Mouse (Mus musculus) layer of hippocampus, adult 9-11 months (tissue): ENCODE results near the gene Msi1.
A peak's percentile ranks its signal among the peaks of the same experiment; 100 is the strongest.

ENCODE experiments used
- DNase-seq: peaks from one replicate; pipeline ENCODE4 v3.0.0; 2022

The Msi1 gene

DNA sequence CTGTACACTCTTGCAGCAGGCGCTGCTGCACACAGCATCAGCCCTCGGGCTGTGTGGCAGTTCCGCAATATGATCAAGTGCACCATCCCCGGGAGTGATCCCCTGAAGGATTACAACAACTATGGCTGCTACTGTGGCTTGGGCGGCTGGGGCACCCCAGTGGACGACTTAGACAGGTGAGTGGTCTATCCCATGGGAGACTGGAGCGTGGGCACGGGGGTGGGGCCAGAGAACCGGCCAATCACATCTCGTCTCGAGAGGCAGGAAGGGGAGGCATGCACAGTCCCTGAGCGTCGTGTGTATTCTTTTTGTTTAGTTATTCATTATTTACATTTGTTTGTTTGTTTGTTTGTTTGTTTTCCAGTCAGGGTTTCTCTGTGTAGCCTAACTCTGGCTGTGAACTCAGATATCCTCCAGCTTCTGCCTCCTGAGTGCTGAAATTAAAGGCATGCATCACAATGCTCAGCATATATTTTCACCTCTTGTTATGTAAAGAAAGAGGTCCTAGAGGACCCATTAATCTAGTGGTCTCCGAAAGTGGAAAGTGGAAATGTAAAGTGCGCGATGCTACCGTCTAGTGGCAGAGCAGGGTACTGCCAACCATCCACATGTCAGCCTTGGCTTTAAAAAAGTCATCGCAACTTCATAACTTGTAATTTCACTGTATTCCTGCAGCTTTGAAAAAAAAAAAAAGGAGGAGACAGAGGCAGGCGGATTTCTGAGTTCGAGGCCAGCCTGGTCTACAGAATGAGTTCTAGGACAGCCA lies 41.5 kb downstream of the Msi1 start:
- no peak for DNase-seq

DNA sequence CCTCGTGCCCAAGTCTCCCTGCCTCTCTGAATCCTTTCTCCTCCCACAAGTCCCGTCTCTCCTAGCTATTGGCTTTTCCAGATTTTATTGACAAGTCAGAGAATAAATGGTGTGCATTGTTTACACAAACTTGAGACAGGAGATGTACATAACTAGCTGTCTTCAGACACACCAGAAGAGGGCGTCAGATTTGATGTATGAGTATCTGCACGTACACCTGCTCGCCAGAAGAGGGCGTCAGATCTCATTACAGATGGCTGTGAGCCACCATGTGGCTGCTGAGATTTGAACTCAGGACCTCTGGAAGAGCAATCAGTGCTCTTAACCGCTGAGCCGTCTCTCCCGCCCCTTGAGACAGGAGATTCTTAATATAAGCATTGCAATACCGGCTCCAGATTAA lies 43.8 kb downstream of the Msi1 start:
- no peak for DNase-seq

DNA sequence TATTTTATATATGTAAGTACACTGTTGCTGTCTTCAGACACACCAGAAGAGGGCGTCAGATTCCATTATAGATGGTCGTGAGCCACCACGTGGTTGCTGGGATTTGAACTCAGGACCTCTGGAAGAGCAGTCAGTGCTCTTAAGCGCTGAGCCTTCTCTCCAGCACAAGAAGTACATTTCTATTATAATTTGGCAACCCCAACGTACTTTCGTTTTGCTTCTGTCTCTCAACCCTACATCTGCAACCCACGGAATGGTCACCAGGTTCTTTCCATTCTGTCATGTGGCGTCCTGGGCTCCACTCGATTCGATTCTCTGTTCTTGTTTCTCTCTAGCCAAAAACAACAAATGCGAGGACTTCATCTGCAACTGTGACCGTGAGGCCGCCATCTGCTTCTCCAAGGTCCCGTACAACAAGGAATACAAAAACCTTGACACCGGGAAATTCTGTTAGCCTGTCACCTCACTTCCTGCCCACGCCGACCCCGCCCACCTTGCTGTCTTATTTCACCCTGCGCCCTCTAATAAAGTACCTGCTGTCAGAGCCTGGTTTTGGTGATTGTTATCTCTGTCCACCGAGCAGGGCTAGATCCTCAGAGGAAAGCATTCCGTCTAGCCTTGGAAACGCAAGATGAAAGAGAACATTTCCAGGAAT lies 44.9 kb downstream of the Msi1 start:
- DNase-seq = no peak

DNA sequence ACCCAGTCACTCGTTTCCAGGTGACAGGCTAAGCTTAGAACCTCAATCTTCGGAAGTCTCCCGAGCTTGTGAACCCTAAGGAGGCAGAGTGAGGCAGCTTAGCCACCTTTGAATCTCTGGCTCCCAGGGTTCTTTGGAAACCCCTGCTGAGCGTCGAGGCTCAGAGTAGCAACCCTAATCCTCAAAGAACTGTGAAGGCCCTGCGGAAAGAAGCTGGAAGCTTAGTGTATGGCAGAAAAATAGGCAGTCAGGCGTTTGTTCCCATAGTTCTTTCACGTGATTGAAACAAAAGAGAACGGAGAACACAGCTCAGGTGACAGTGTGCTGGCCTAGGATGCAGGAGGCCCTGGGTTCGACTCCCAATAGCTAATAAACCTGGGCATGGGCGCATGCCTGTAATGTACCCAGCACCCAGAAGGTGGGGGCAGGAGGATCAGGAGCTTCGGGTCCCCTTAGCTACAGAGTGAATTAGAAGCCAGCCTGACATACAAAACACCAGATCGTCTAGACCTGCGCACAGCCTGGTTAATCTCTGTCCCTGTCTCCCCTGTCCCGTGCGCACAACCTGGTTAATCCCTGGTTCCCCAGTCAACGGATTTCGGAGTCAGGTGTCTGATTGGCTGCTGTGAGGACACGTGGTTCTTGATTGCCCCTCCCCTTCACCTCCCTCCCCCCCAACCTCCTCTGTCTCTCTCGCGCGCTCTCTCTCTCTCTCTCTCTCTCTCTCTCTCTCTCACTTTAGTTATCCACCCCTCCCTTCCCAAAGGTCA lies 46.1 kb downstream of the Msi1 start:
- DNase-seq = peak; percentile 48

DNA sequence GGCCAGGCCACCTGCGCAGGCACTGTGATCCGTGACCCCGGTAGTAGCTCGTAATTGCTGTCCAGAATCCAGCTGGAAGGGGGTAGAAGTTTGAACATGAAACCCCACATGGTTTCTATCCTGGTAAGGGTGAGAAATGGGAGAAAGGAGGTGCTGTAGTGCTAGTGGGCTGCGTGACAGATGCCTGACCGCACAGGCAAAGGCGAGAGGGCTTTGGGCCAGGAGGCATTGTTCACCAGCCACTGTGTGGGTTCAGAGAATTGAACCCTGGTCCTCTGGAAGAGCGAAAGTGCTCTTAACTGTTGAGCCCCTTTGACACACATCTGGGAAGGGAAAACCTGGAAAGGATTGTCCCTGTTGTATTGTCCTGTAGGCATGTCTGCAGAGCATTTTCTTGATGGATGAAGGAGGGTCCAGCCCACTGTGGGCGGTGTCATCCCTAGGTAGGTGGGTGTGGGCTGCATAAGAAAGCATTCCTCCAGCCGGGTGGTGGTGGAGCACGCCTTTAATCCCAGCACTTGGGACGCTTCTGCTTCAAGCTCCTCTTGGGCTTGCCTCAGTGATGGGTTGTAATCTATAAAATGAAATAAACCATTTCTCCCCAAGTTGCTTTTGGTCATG lies 46.8 kb downstream of the Msi1 start:
- DNase-seq = no peak

DNA sequence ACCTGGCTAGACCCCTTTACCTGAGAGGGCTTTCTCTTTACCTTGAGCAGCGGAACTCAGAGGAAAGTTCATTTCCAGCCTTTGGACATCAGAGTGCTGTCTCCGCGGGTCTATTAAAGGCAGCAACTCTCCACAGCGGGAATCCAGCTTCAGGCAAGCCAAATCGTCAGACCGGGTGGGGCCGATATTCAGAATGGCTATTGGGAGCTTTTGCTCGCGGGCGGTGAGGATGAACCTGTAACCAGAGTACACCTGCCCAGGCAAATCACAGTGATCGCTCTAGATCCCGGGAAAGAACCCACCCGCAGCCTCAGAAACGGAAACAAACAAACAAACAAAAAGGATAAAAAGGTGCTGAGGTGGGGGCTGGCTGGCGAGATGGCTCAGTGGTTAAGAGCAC lies 50.2 kb downstream of the Msi1 start:
- DNase-seq = no peak

DNA sequence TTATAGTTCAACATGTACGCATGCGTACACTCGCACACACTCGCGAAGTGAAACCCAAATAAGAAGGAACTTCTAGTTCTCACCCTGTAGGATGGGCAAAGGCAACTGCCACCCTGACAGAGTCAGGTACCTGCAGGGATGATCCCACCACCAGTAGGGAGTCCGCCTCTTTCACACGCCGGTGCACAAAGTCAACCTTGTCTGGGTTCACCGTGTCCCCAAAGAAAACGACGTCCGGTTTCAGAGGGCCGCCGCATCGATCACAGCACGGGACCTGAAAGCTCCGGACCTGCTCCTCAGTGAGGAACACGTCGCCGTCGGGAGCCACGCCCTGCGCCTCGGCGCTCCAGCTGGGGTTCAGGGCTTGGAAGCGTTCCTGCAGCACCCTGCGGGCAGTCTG lies 50.7 kb downstream of the Msi1 start:
- DNase-seq = no peak

DNA sequence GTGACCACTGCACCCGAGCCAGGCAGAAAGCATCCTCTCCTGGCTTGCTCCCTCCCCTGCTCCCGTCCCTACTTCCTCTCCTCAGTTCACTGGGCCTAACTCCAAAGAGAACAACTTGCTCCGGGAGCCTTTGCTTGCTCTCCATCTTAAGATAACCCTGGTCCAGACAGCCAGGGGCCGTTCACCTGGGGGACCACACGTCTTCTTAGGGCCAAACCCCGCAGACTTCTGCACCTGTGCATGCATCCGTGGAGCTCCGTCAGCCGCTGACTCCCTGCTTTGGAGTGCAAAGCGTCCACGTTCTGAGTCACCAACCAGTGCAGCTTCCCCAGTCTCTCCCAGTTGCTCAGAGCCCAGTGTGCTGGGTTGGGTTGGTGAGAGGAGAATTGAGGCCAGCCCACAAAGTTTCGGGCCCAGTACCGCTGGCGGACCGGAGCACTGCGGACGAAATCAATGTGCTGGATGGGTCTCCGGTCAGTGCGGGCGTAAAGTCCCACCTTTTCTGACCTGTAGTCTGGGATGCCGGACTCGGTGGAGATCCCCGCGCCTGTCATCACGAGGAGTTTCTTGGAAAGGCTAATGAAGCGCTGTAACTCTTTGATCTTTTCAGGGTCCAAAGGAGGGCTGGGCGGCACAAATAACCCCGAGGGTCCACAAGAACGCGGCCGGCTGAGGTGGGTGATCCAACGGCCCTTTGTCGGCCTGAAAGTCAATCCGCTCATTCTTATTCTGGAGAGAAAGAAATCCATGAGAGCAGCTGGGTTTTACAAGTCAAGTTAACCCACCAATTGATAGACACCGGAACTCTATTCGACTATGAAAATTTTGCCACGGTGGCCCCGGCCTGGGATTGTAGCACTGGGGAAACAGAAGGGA lies 53.2 kb downstream of the Msi1 start:
- no peak for DNase-seq

DNA sequence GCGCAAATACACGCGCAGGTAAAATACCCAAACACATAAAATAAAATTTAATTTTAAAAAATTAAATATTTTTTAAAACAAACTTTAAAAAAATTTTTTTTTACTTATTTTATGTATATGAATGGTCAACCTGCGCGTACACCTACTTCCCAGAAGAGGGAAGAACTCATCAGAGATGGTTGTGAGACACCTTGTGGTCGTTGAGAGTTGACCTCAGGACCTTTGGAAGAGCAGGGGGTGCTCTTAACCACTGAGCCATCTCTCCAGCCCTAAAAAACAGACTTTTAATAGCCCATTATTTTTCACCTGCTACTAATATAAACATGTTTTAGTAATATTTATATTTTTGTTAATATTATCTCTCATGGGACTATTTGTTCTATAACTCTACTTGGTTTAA lies 54.0 kb downstream of the Msi1 start:
- DNase-seq = no peak

DNA sequence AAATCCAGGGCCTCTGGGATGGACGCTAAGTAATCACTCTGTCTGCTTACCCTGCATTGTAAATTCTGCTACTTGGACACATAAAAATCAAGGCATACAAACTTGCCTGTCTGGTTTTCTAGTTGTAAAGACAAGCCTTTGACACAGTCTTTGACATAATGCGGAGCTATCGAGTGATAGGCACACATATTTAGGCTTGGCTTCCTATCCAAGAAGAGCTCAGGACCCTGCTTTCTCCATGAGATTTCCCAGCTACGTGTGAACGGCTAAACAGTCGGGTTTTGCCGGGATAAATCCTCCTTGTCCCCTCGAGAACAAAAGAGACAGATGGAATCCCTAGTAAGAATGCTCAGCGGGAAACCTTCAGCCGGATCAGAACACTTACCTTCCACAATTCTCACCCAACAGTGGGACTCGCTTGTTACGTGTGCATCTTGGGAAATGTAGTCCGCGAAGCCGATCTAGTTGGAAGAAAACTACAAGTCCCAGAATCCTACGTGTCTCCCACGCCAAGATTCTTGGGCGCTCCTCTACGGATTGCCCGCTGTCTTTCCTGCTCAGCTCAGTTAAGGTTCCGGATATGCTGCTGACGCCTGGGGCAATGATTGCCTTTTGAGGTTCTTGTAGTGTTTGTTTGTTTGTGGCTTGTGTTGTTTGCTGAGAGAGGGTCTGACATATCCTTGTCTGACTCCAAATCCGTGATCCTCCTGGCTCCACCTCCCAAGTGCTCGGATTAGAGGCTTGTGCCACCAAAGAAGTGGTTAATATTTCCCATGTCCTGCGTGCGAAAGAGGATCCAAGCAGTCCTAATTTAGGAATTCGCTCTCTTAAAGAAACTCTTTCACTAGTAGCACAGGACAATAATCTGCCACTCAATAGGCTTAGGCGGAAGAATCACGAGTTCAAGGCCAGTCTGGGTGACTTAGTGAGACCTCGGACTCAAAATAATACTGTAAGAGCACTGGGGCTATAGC lies 54.8 kb downstream of the Msi1 start, which contains the start of gene Sirt4:
Gene Sirt4 (minus strand): TSS at position 779 of the 974 bp plus-strand sequence.
- DNase-seq = peak; percentile 94

DNA sequence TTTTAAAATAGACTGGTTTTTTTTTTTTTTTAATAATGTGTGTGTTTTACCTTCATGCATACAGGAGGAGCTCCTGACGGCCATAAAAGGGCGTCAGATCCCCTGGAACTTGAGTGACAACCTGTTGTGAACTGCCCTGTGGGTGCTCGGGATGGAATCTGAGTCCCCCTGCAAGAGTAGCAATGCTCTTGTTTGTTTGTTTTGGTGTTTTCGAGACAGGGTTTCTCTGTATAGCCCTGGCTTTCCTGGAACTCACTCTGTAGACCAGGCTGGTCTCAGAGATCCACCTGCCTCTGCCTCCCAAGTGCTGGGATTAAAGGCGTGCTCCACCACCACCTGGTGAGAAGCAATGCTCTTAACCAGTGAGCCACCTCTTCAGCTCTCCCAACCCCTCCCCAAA lies 55.6 kb downstream of the Msi1 start:
- no peak for DNase-seq

DNA sequence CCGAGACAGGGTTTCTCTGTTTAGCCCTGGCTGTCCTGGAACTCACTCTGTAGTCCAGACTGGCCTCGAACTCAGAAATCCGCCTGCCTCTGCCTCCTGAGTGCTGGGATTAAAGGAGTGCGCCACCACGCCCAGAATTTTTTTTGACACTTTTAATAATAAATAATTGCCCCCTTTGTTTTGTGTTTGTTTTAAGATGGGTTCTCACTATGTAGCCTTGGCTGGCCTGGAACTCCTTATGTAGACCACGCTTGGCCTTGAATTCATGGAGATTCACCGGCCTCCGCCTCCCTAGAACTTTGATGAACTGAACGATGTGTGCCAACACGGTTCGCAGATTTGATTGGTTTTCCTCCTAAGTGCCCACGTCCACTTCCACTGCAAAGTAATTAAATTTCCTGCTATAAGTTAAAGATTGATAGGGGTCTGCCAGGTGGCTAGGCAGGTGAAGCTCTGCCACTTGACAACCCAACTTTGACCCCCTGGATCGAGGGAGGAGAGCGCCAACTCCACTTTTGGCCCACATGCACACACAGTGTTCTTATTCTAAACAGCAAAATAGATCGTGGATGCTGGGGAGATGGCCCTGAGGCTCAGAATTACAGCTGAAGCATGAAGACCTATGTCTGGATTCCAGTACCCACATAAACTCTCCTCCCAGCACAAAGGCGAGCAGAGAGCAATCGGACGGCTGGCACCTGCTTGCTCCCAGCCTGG lies 56.2 kb downstream of the Msi1 start:
- no peak for DNase-seq

DNA sequence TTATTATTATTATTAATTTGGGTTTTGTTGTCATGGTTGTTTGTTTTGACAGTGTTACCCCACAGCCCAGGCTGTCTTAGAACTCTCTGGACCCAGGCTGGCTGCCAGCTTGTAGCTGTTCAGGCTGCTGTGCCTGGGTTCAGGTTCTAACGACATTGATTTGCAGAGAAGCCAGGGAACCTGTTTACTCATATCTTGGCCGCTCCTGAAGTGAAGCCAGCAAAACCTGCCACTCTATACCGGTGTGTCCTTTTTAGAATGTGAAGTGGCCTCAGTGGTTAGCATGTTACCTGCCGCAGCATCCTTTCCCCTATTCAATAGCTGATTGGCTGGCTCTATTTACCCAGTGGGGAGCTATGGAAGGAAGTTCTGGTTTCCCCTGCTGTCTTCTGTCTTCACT lies 57.3 kb downstream of the Msi1 start:
- DNase-seq = no peak

DNA sequence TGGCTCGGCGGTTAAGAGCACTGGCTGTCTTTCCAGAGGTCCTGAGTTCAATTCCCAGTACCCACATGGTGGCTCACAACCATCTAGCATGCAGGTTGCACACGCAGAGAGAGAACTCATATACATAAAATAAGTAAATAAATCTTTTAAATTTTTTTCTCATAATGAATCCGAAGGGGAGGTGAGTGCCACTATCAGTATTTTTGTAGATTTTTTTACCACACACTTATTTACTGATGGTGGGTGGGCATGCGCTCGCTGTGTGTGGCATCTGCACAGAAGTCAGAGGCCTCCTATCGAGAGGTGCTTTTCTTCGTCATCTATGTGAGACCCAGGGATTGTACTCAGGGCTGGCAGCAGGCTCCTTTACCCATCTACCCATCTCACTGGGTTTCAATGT lies 58.0 kb downstream of the Msi1 start:
- no peak for DNase-seq

DNA sequence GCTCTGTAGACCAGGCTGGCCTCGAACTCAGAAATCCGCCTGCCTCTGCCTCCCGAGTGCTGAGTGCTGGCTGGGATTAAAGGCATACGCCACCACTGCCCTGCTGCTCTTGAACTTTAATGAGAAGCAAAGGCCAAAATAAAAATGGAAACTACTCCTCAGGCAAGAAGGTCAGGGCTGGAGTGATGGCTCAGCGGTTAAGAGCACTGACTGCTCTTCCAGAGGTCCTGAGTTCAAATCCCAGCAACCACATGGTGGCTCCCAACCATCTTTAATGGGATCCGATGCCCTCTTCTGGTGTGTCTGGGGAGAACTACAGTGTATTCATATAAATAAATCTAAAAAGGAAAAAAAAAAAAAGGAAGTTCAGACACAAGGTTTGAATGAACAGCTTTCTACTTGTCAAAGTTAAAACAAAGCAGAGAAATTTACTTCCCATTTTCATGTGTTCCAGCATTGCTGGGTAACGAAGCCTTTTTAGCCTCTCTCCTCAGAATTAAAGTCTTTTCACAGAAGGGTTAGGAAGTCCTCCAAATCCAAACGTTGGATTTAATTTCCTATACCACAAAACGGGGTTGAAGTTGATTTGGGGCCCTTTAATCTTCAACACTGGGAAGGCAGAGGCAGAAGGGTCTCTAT lies 58.7 kb downstream of the Msi1 start:
- DNase-seq = no peak

DNA sequence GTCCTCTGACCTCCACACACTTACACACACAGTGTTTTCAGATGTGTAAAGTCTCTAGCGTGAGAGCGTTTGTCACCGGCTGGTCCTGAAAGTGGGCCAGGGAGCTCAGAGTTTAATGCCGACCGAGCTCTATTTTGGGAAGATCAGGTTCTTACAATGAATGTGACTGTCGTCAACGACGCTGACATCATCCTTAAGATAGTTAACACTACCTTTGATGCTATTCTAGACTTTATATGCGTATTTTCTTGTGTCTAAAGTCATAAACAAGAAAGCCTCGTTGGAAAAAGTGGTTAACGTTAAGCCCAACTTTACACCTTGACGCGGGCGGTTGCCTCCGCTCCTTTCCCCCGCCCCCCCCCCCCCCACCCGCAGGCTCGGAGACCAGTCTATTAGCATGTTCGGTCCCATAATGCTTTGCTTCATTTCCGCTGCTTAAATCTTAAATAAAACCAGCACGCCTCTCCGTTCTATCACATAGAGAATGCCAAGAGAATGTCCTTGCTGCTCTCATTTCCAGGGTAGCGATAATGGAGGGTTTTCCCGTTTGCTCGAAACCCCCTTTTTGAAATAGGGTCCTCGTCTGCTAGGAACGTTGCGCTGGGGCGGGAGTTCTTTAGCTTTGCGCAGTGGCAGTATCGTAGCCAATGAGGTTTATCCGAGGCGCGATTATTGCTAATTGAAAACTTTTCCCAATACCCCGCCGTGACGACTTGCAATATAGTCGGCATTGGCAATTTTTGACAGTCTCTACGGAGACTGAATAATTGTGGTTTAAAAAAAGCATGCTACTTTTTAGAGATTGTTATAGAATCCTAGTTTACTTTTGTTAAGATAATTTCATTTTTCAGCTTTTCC lies 59.7 kb downstream of the Msi1 start:
- peak; percentile 84 for DNase-seq

DNA sequence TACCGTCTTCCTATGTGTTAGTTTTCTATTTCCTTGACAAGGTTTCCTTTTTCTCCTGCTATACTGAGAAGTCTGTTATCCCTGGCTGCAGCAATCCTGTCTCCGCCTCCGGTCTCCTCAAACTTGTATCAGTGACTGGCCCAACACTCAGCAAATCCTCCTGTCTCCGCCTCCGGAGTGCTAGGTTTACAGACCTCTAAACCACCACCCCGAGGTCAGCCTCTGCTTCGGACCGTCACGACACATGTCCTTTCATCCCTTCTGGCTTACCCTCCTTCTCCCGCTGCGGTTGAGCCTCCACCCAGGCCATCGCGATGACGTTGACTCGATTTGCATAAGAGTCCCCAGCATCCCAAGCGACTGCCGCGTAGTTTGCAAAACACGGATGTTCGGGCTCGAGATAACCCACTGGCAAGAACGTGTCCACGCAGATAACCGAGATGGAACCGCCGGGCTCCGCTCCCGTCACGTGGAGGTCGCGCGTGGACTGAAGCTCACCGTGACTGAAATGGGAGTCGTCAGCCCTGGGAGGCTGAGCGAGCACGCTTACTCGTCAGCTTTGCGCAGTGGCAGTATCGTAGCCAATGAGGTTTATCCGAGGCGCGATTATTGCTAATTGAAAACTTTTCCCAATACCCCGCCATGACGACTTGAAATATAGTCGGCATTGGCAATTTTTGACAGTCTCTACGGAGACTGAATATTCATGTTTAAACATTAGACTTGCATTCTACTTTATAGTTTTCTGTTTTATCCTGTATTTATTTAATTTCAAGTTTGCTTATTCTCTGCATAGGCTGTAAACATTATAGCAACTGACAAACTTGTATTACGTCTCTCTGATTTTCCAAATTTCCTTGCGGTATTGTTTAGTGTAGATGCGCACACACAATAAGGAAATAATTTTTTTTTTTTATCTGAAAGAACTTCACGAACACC lies 60.6 kb downstream of the Msi1 start:
- peak; percentile 91 for DNase-seq

DNA sequence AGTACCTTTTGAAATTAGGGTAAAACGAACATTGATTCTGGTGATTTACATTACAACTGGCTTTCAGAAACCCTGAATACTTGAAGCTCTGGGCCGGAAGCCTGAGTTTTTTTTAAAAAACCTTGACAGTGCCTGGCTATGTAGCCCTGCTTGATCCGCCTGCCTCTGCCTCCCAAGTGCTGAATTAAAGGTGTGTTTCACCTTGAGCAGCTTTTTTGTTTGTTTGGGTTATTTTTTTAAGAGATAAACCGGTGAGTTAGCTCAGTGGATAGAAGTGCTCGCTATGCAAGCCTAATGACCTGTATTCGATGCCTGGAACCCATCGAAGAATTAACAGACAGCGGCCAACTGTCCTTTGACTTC lies 61.2 kb downstream of the Msi1 start:
- no peak for DNase-seq
